Comparison of ENCODE assay signal across 9 mouse cellular contexts in genomic region chr2:154557184-154557832, GRCm38 (mm10). TPM values are rescaled to one million over a fixed set of nuclear protein-coding genes. Genes with fewer than 3 reads are reported as not detected.
A peak's percentile ranks its signal among the peaks of the same experiment; 100 is the strongest.
DNase-seq lines count a peak whose midpoint lies in the region; ATAC-seq and TF ChIP-seq lines count a peak whose summit lies in the region.
"Had no signal": no experiment of that assay in that cellular context is flagged by ENCODE, and none has a peak within 500 bp of the region (broad histone marks: within the 10 kb centered on the region; RNA-seq: fewer than 3 reads in every experiment).

No protein-coding gene starts in this region.

- peaks cover 24% of the 10 kb centered on the region for H3K4me1 ChIP-seq in kidney, embryonic 16.5 days (ENCODE audit: insufficient read depth, low read length)
- H3K4me1 ChIP-seq in intestine, postnatal 0 days (replicated peaks; ENCODE audit: control insufficient read depth, insufficient read depth, low read length) = peaks cover 8% of the 10 kb centered on the region

- H3K4me3 ChIP-seq in kidney, embryonic 16.5 days (ENCODE audit: low read length) = no peak overlapping the region
- H3K4me3 ChIP-seq in intestine, postnatal 0 days (ENCODE audit: low read depth, low read length) = no peak overlapping the region

- H3K4me2 ChIP-seq in kidney, embryonic 16.5 days (replicated peaks; ENCODE audit: low read depth, low read length) = no peak overlapping the region
- no peak overlapping the region for H3K4me2 ChIP-seq in intestine, postnatal 0 days (replicated peaks; ENCODE audit: low read depth)

- no peak overlapping the region for H3K9ac ChIP-seq in kidney, embryonic 16.5 days (replicated peaks; ENCODE audit: low read length)
- H3K9ac ChIP-seq in intestine, postnatal 0 days (ENCODE audit: low read depth, low read length) = no peak overlapping the region

- WGBS in kidney, embryonic 16.5 days = 39% methylated on average over 5 of the region's 5 CpGs
- WGBS in intestine, postnatal 0 days = 47% methylated on average over 5 of the region's 5 CpGs

- no peaks in the 10 kb centered on the region for H3K9me3 ChIP-seq in kidney, embryonic 16.5 days (ENCODE audit: low read length)
- H3K9me3 ChIP-seq in intestine, postnatal 0 days (ENCODE audit: control insufficient read depth) = no peaks in the 10 kb centered on the region

- peaks cover 11% of the 10 kb centered on the region for H3K36me3 ChIP-seq in kidney, embryonic 16.5 days (ENCODE audit: insufficient read depth, low read length)
- H3K36me3 ChIP-seq in intestine, postnatal 0 days (ENCODE audit: control insufficient read depth, insufficient read depth) = peaks cover 7% of the 10 kb centered on the region; the same call in 1 of the 2 replicates

- DNase-seq in kidney, adult 18-20 months = peak; percentile 20
- peak; percentile 47 for DNase-seq in thymus, postnatal 4 days
- no peak for DNase-seq in thymus, adult 18-20 months
- peak; percentile 41 to 50 for DNase-seq in kidney, postnatal 36 days
- no peak for DNase-seq in MN1 (ENCODE audit: low spot score)
- DNase-seq in frontal cortex, postnatal 10 days (ENCODE audit: low spot score in 2 of 2) = no peak

- 0 out of 2 replicates have a peak, but pooled peaks cover 1% of the 10 kb centered on the region for H3K27me3 ChIP-seq in kidney, embryonic 16.5 days (ENCODE audit: insufficient read depth, low read length)
- H3K27me3 ChIP-seq in intestine, postnatal 0 days (replicated peaks; ENCODE audit: control insufficient read depth, insufficient read depth, low read length) = peaks cover under 1% of the 10 kb centered on the region; the same call in 1 of the 2 replicates

- no peak for ATAC-seq in kidney, embryonic 16.5 days (ENCODE audit: low FRiP score, low TSS enrichment)
- ATAC-seq in intestine, postnatal 0 days = no peak

- H3K27ac ChIP-seq in kidney, embryonic 16.5 days (ENCODE audit: low read length) = no peak overlapping the region
- H3K27ac ChIP-seq in intestine, postnatal 0 days (ENCODE audit: low read depth, low read length) = no peak overlapping the region

- TF ChIP-seq CTCF in intestine, postnatal 0 days (IDR thresholded peaks at IDR 0.05; ENCODE audit: low read depth) = no peak

RNA-seq across cellular contexts. Expression of gene Necab3, which starts 1.4 kb away (rescaled TPM):
- polyA plus RNA-seq in kidney, embryonic 16.5 days (2015; fragmentation: Nextera tagmentation; extraction: Ambion mirVana) = 2.8 and 3.3 TPM in 2 replicates
- polyA plus RNA-seq in intestine, postnatal 0 days (2015; fragmentation: Nextera tagmentation; extraction: Ambion mirVana) = 0.29 and 0.58 TPM in 2 replicates

RNA-seq across cellular contexts. Expression of gene Actl10, which starts 5.7 kb away (rescaled TPM):
- 0.20 and 0.27 TPM in 2 replicates for polyA plus RNA-seq in kidney, embryonic 16.5 days (2015; fragmentation: Nextera tagmentation; extraction: Ambion mirVana)
- polyA plus RNA-seq in intestine, postnatal 0 days (2015; fragmentation: Nextera tagmentation; extraction: Ambion mirVana) = not detected in 2 replicates
- polyA plus RNA-seq: small intestine, adult 2 months had no signal

RNA-seq across cellular contexts. Expression of gene 1700003F12Rik, which starts 10.4 kb away (rescaled TPM):
- 0.44 and 0.64 TPM in 2 replicates for polyA plus RNA-seq in kidney, embryonic 16.5 days (2015; fragmentation: Nextera tagmentation; extraction: Ambion mirVana)
- 1.6 and 2.2 TPM in 2 replicates for polyA plus RNA-seq in intestine, postnatal 0 days (2015; fragmentation: Nextera tagmentation; extraction: Ambion mirVana)

RNA-seq across cellular contexts. Expression of gene E2f1, which starts 12.4 kb away (rescaled TPM):
- polyA plus RNA-seq in kidney, embryonic 16.5 days (2015; fragmentation: Nextera tagmentation; extraction: Ambion mirVana) = 11.6 and 19.6 TPM in 2 replicates
- polyA plus RNA-seq in intestine, postnatal 0 days (2015; fragmentation: Nextera tagmentation; extraction: Ambion mirVana) = 5.5 and 5.9 TPM in 2 replicates

RNA-seq across cellular contexts. Expression of gene Pxmp4, which starts 46.2 kb away (rescaled TPM):
- 31.8 and 32.9 TPM in 2 replicates for polyA plus RNA-seq in kidney, embryonic 16.5 days (2015; fragmentation: Nextera tagmentation; extraction: Ambion mirVana)
- 62.5 and 66.6 TPM in 2 replicates for polyA plus RNA-seq in intestine, postnatal 0 days (2015; fragmentation: Nextera tagmentation; extraction: Ambion mirVana)

Comparison
In these comparisons a context has a peak if more than half of its experiments do, and no peak if none do; other contexts are left out.
1. DNase-seq: peak in kidney, adult 18-20 months (single experiment), thymus, postnatal 4 days (single experiment) and kidney, postnatal 36 days (2 of 2); none in thymus, adult 18-20 months (0 of 2), MN1 (single experiment) and frontal cortex, postnatal 10 days (0 of 2).